Mouse (Mus musculus) kidney, adult 10 weeks (tissue): ENCODE measurements around the gene Ntn3. TPM values are rescaled to one million over a fixed set of nuclear protein-coding genes. Genes with fewer than 3 reads are reported as not detected.

Experiments
- polyA plus RNA-seq: library from polyadenylated mRNA; stranded (reverse); fragments of 350-450 nt; fragmentation: Illumina TruSeq; extraction: RNeasy Lipid Tissue Mini Kit (QIAGEN cat#74804); gene quantifications from one replicate; pipeline ENCODE4 v1.2.3, GENCODE M21; 2014; ENCODE audit warnings: low read depth, low replicate concordance

Gene Ntn3
- not detected for polyA plus RNA-seq

GRCm38 (mm10) chr17:24209043-24209915 lies at the start of gene Ntn3:
TSS of gene Ntn3 (minus strand) at chr17:24209531.

GRCm38 (mm10) chr17:24251320-24252069 lies 42.2 kb upstream of the Ntn3 start, which contains the start of gene Ccnf:
TSS of gene Ccnf (minus strand) at chr17:24251484.

DNA sequence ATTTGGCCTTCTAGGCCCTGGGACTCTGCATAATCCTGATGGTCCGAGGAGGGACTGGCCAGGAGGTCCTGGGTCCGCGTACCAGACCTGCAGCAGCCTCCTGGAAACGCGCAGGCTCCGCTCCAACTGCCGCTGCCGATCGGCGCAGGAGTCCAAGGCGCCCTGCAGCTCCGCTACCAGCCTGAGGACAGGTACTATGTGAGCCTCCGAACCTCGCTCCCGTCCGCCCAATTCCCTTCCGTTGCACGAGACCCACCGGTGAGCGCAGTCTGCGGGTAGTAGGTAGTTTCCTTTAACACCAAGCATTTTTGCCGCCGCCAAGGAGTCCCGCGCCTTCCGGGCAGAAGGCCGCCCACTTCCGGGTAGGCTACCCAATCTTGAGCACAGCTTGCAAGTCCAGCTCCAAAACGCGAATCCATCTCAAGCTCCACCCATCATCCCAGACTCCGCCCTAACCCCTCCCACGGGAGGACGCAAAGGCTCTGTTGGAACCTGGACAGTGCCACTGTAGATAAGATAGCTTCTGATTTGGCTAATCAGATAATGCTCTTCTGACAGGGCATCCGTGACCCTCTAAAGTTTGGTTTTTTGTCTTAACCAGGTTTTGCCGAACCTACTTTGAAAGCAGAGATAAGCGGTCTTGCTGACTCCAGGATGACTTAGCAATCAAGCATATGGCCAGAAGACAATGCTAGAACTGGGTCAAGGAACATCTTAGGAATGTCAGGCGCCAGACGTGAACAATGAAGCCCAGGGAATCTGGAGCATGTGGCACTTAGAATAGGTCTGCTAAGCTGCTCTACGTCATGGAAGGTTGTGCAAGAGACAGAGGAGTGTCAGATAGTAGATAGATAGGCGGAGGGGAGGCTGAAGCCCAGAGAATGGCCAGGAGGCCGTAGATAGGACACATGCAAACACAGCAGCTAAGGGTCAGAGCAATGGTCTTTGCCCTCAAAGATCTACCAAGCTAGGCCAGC lies 11.4 kb upstream of the Ntn3 start, which contains the start of gene Tedc2:
Gene Tedc2, minus strand, starts transcription at position 417 of the 977 bp plus-strand sequence.

DNA sequence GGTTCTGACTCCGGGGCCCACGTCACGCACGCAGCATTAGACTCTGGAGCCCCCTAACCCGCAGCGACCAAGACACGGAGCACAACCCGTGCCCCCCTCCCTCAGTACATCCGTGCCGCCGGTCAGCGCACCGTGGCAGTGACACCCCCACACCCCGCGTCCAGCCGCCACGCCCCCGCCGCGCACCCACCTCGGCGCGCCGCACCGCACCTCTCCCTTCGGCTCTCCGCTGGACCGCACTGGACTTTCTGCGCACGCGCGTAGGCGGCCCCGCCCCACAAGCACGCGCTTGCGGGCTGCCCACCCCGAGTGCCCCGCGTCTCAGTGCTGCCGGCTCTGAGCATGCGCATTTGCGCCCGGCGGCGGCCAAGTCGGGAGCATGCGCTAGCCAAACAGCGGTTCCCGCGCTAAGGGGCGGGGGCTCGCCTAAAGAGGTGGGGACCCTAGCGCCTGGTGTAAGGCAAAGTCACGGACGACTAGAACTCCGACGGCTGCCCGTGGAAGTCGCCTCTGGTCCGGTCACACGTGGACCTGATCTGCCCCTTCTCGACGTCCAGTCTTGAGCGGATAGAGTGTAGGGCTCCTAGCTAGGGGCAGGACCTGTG lies 3.9 kb downstream of the Ntn3 start, which contains the start of gene Tbc1d24:
Gene Tbc1d24, minus strand, starts transcription at position 279 of the 605 bp plus-strand sequence.

DNA sequence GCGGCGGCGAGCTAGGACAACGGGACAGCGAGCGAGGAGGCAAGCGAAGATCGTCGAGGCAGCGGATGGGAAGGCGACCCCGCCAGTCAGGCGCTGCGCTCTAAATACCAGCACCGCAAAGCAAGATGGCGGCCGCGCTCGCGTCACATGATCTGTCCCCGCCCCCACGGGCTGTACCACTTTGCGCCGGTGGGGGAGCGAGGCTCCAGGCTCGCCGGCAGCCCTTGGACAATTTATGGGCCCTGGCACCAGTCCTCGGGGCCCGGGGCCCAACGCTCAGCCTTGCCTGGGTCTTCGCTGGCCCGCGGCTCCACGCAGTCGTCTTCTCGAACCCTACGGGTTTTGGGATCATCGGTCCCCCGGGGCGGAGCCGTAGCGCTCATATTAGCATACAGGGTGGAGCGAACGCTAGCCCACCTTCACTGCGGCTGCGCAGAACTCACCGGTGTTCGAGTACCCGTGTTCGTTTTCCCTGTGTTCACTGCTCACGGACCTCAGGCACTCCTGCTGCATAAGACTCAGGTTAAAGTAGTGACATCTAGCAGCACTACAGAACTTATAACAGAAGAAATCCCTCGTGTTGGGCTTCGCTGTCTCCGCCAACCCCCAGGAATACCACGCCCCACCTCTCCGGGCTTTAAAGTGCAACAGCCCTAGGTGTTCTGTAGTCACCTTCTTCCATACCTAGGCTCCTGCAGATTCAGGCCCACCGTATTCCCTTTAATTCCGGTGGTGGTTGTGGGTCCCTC lies 39.8 kb downstream of the Ntn3 start, which contains the start of gene Atp6v0c:
Gene Atp6v0c, minus strand, starts transcription at position 386 of the 749 bp plus-strand sequence.

DNA sequence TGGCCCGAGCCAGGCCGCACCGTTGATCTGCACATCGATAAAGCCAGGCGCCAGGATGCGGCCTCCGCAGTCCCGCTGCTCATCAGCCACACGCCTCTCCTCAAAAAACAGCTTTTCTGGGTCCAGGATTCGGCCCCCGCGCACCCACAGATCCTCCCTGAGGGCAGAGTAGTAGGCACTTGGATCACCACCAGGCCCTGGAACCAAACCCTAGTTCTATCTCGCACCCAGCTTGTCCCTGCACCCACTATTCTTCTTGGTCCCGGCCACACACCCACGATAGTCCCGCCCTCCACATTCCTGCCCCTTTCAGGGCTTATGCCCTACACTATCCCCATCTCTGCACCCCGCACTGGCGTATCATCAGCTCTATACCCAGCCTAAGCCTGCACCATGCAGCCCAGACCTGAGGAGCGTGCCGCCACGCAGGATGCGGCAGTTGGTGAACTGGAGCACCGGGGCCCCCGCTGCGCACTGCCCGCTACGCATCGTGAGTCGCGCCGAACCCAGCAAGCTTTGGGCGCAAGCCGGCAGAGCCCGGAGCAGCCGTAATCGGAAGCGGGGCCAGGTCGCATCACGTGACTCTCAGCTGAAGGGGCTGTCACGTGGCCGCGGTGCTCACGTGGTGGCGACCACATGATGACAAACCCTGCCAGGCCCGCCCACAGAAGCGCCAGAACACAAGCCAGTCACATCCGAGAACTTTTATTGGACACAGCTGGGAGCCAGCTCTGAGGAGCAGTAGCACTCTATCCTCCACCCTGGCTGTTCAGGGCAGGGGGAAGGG lies 46.0 kb downstream of the Ntn3 start, which contains the start of gene Amdhd2:
Gene Amdhd2, minus strand, starts transcription at position 591 of the 787 bp plus-strand sequence.

Other genes starting within 250 kb of the Ntn3 start
- gene Prss30, start 229.0 kb downstream of the Ntn3 start, polyA plus RNA-seq: not detected
- not detected for gene Prss22, start 211.4 kb downstream of the Ntn3 start, polyA plus RNA-seq
- not detected for gene Prss27, start 171.4 kb downstream of the Ntn3 start, polyA plus RNA-seq
- gene Kctd5, start 136.0 kb downstream of the Ntn3 start, polyA plus RNA-seq: 19.8 TPM
- 45.9 TPM for gene Pdpk1, start 58.6 kb downstream of the Ntn3 start, polyA plus RNA-seq
- gene Amdhd2, start 45.8 kb downstream of the Ntn3 start, polyA plus RNA-seq: 1.0 TPM
- 120 TPM for gene Atp6v0c, start 39.8 kb downstream of the Ntn3 start, polyA plus RNA-seq
- 5.7 TPM for gene Tbc1d24, start 4.0 kb downstream of the Ntn3 start, polyA plus RNA-seq
- gene Tedc2, start 11.3 kb upstream of the Ntn3 start, polyA plus RNA-seq: 1.6 TPM
- gene Ccnf, start 42.0 kb upstream of the Ntn3 start, polyA plus RNA-seq: not detected
- 0.53 TPM for gene Abca17, start 141.5 kb upstream of the Ntn3 start, polyA plus RNA-seq
- gene Abca3, start 142.4 kb upstream of the Ntn3 start, polyA plus RNA-seq: 18.1 TPM
- gene Rnps1, start 205.0 kb upstream of the Ntn3 start, polyA plus RNA-seq: 33.1 TPM
- gene Eci1, start 217.1 kb upstream of the Ntn3 start, polyA plus RNA-seq: 43.3 TPM
- gene Dnase1l2, start 233.6 kb upstream of the Ntn3 start, polyA plus RNA-seq: 0.57 TPM